Mouse (Mus musculus) cerebellum, postnatal 10 days (tissue): ENCODE data around the gene Otud7a.

Experiments used
- DNase-seq, 2 experiments: peaks; one replicate each; pipeline ENCODE4 v3.0.0; 2021; ENCODE audit warnings: mixed read lengths in 2 of 2

Otud7a gene

DNA sequence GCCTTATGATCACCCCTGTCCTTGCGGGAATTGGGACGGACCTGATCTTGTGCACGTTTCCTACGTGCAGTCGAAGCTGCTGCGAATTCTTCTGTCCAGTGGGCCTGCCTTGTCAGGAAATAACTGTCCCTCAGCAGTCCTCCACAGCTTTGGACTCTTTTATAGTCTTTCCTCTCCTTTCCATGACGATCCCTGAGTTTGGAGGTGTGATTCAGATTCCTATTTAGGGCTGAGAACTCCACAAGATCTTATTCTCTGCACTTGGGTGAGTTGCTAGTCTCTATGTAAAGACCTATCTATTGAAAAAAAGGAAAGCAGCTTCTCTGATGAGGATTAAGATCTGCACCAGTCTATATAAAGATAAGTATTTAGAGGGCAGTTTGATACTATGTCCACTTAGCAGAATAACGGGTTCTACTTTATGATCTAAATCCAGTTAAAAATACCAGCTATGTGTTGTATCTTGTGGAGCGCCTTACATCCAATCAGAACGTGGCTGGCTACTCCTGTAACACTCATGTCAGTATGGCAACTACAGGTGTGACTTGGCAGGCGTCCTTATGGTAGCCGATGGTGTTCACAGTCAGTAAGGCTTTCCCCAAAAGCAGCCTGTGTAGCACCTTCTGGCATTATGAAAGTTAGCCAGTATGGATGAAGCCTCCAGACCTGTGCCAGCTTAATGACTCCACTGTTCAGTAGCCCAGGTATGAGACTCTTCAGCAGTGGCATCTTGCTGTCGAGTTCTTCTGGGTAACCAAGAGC lies 274.8 kb downstream of the Otud7a start:
- DNase-seq, result peak; percentile 62 to 73

DNA sequence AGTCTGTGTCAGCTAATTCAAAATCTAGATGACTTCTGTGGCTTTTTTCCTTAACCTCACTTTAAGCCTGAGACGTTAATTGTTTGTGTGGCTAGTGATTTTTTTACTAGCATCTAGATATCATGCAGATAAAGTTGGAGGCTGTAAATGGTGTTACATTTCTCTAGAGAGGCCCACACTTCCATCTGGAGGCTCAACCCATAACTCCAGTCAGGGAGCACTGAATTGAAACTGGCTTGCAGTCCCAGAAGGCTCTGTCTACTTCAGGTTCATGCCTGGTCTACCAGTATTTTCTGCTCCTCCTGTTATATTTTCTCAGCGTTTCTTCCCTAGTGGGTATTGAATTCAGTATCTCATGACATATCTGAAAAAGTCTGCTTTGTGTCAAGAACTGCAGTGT lies 276.1 kb downstream of the Otud7a start:
- DNase-seq, result no peak

DNA sequence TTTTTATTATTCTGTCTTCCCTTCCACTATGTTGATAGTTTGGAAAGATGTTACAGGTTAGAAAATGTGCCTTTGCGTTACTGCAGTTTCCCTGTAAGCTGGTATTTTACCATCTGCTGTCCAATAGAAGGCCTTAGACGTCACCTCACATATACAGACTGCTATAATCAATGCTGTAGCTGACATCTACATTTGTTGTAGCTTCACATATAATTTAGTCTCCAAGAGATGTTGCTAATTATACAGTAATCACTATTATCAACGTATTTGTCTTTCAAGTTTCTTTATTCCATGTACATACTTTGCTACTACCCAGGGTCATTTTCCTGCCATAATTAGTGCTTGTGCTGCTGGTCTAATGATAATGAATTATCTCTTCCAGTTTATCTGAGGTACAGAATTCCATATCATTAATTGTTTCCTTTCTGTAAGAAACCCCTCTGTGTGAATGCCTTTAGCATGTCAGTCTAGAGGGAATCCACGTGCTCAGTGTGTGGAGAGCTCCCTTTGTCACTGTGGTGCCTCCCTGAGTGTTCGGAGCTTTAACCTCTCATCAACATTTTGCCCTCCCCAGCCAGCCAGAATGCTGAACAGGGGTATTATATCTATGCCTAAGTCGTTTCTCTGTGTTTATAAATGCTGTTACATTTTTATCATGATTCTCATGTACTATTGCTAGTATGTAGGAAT lies 280.6 kb downstream of the Otud7a start:
- DNase-seq, result no peak

GRCm38 (mm10) chr7:63729605-63730004 lies 285.1 kb downstream of the Otud7a start:
- DNase-seq, result no peak

DNA sequence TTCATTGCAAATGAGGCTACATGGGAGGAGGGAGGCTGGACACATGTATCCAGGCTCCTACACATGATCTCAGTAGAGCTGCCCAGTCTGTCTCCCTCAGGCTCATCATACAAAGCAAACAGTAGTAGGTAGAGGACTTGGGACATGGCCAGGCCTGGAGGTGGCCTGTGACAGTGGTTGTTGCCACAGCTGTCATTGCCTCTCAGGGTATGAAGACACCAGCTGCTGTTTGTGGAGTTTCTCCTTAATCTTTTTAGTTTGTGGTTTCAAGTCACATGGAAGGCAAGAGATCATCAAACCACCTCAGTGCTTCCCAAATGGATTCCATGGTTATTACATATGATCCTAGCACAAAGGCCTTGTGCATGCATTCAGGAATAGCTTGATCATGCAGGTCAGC lies 285.5 kb downstream of the Otud7a start:
- no peak for DNase-seq

- DNase-seq, result peak; percentile 64 to 67
Measured at GRCm38 (mm10) chr7:63737725-63738124, 293.2 kb downstream of the Otud7a start.

DNA sequence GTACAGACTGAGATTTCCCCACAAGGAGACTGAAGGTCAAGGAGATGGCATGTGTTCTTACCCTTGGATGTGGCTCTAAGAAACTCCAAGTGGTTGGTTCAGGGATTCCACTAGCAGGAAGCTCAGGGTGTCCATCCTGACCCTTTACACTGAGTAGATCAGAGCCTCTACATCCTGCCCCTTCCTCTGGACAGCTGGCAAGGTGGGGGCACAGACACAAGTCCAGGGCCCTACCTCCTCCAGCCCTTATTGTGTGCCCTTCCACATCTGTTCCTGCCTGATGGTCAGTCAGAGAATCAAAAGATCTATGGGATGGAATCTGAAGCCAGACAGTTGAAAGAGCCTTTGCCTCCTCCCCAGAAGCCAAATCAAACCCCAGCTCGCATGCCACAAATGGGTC lies 293.6 kb downstream of the Otud7a start:
- DNase-seq, result no peak

DNA sequence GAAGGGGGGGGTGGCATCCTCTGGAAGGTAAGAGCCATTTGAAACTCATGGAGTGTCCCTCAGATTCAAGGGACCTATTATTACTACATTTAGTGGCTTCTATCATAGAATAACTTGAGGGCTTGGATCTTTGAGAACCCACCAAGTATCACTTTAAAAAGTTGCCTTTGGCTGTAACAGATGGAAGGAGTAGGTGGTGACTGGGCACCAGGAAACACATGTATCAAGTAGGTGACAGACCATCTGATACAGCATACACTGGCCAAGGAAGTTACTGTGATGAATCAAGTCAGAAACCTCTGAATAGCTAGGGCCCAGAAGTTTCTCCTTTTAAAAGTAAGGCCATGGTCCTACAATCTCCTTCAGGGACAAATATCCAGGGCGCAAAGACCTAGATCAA lies 298.6 kb downstream of the Otud7a start:
- DNase-seq, result no peak

- DNase-seq, result peak; percentile 70 to 79
Measured at GRCm38 (mm10) chr7:63752081-63752480, 307.5 kb downstream of the Otud7a start.

DNA sequence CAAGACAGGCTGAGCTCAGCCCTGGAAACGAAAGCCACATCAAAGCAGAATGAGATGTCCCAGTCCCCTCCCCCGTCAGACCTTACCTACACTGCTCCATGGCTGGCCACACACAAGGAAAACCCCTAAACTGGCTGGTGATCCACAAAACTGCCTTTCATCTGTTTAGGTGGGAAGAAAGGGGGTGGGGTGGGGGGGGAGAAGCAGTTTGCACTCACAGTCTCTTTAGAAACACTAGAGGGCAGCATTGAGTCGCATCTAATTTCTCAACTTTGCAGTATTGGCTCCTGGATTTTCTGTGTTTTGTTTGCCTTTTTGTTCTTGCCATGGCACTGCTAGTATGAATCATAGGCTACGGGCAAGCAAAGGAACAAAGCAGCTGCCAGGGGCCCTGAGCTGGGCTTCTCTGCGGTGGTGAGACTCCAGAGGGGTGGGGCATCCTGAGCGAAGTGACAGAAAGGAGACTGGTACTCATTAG lies 308.8 kb downstream of the Otud7a start:
- peak; percentile 62 to 82 for DNase-seq

- DNase-seq, result peak; percentile 45 to 62
Measured at GRCm38 (mm10) chr7:63754573-63755475, 310.3 kb downstream of the Otud7a start.

- DNase-seq, result peak; percentile 93 to 97
Measured at GRCm38 (mm10) chr7:63755476-63755948, 311.0 kb downstream of the Otud7a start.

GRCm38 (mm10) chr7:63757136-63757677 lies 312.7 kb downstream of the Otud7a start:
- peak; percentile 27 to 61 for DNase-seq

GRCm38 (mm10) chr7:63757678-63758239 lies 313.2 kb downstream of the Otud7a start:
- DNase-seq, result peak; percentile 44 to 59

- peak; percentile 68 to 70 for DNase-seq
Measured at GRCm38 (mm10) chr7:63758240-63758826, 313.8 kb downstream of the Otud7a start.

- DNase-seq, result peak; percentile 50 to 57
Measured at GRCm38 (mm10) chr7:63759606-63760005, 315.1 kb downstream of the Otud7a start.

DNA sequence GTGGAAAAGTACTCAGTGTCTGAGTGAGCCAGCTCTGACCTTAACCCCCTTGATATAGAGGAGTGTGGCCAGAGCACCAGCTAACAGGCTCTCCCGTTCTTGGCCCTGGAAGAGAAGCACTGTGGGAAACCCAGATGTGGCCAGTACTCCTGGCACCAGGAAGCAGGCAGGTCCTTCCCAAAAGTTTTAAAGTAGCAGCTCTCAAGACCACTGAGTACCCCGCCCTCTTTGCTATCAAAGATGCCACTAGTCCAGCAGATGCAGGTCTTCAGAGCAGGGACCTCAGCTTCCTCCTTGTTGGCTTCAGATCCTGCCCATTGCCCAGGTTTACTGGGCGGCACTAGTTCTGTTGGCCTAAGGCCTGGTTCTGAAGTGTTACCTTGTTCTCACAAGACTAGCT lies 318.0 kb downstream of the Otud7a start:
- no peak for DNase-seq

- DNase-seq, result no peak
Measured at GRCm38 (mm10) chr7:63768398-63769029, 324.0 kb downstream of the Otud7a start.

- no peak for DNase-seq
Measured at GRCm38 (mm10) chr7:63773268-63773667, 328.7 kb downstream of the Otud7a start.

DNA sequence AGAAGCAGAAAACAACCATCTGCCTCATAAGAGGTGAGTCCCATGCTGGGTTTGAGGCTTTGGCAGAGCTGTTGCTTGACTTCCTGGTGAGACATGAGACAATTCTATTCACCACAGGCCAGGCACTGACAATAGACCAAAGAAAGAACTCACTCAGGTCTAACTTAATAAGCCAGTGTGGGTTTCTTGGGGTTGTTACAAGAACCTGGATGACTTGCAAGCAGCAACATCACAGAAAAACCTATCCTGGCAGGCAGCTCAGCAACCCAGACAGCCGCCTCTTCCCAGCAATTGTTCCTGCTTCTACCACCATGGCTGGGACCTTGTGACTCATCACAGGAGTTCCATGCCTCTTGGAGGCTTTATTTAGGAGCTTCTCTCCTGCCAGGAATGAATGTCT lies 329.7 kb downstream of the Otud7a start:
- no peak for DNase-seq

DNA sequence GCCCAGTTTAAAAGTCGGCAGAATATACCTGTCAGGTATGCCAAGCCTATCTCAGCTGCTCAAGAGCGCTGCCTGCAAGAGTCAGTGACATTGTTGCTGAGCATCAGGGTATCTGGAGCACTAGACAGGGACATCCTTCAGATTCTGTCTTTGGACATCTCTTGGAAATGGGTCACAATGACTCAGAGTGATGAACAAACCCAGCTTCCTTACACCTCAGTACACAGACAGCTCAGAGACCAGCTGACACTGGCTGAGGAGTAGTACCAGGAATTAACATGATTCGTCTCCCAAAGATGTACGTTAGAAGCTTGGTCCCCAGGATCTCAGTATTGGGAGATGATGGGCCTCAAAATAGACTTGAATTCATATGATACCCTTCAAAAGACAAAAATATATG lies 332.8 kb downstream of the Otud7a start:
- DNase-seq, result no peak
